Mouse (Mus musculus) thymus, postnatal 10 days (tissue): ENCODE data around the gene Pigx.
A peak's percentile ranks its signal among the peaks of the same experiment; 100 is the strongest.
"Not testable (repeated sequence)": the region's sequence is repeated elsewhere in the genome, so short reads cannot be mapped to it uniquely, and the experiment has no call there.

ENCODE experiments used
- DNase-seq, 2 experiments: peaks; one replicate each; pipeline ENCODE4 v3.0.0; 2021; ENCODE audit warnings: low spot score in 2 of 2

Gene Pigx

DNA sequence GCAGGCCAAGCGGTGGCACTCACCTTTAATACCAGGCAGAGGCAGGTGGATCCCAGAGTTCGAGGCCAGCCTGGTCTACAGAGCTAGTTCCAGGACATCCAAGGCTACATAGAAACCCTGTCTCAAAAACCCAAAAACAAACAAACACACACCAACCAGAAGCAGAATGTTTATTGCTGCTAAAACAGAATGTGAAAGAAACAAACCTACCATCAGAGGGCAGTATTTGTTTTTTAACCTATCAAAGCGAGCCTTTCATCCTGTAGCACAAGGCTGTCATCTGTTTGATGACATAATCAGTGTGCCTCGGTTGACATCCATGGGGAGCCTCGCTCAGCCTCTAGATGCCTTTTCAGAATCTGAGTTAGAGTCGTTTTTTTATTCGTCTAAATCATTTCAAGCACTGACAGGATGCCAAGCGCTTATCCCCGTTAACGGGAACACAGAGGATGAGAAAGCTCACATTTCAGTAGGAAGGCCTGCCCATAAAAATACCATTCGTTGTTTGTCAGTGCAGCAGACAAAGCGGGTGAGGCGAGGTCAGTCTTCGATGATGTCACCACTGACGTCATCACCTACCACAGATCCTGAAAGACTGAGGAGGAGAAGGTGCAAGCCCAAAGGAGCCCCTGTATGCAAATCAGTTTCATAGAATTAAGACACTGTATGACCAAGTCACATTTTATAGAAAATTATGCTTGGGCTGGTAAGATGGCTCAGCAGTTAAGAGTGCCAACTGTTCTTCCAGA is 11.6 kb upstream of the Pigx start:
- peak in 1 of 2 experiments; percentile 42 for DNase-seq

DNA sequence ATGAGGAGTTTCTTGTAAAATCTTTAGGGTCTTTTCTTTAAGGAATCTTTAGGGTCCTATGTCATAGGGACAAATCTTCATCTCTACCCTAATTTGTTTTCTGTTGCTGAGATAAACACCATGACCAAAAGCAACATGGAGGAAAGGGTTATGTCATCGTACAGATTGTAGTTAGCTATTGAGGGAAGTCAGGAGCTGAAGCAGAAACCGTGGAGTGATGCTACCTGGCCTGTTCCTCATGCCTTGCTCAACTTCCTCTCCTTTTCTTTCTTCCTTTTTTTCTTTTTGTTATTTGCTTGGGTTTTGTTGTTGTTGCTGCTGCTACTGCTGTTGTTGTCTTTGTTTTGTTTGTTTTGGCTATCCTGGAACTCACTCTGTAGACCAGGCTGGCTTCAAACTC is 9.0 kb upstream of the Pigx start:
- DNase-seq, result no peak

DNA sequence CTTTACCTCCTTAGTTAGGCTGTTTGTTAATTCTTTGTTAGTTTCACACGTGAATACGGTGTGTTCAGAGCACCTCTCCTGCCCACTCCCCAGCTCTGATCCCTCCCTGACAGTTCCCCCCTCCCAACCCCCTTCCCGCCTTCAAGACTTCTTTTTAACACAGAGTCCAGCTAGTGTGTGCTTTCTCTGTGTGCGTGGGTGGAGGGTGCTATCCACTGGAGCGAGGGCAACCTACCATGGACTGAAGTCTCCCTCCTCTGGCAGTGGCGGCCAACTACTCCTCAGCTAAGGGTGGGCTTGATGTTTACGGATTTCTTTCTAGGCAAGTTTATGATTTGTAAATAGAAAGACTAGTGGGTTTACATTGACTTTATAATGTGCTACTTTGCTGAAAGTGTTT is 8.6 kb upstream of the Pigx start:
- DNase-seq, result peak; percentile 63 to 71

DNA sequence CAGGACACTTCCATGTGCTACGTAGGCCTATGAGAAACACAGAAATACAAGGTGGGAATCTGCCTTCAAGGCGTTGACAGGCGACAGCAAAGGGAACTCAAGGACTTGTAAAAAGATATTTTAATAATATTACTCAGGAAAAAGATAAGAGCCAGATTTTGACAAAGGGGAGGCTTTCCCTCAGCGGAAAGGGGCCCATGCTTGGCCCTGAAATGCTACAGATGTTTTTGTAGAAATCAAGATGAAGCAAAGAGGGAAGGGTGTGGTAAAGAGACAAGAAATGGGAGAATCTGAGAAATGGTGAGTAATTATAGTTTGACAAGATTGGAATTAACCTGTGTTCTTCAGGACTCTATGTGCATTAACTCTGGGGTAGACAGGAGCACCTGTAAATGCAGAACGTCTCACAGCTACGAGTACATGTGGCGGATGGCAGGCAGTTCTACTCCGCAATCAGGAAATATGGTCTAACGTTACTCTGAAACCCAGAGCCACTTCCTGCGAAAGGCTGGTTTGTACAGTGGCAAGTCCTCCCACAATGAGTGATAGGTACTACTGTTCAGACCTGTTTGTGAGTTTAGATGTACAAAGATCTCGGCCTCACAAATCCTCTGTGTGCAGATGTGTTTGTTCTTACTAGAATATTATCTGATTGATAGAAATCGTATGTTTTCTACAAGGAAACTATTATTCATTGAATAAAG is 8.0 kb upstream of the Pigx start:
- peak; percentile 67 to 69 for DNase-seq

DNA sequence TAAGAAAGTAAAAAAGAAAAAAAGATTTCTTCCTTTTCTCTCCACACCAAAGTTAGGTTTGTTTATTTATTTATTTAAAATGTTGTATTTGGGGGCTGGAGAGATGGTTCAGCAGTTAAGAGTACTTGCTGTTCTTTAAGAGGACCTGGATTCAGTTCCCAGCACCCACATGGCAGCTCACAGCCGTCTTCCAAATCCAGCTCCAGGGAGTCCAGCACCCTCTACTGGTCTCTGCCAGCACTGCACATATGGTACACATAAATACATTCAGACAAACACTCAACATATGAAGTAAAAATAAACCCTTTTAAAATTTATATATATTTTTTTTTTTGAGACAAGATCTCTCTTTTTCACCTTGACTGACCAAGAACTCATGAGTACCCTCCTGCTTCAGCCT is 6.2 kb upstream of the Pigx start:
- no peak for DNase-seq

DNA sequence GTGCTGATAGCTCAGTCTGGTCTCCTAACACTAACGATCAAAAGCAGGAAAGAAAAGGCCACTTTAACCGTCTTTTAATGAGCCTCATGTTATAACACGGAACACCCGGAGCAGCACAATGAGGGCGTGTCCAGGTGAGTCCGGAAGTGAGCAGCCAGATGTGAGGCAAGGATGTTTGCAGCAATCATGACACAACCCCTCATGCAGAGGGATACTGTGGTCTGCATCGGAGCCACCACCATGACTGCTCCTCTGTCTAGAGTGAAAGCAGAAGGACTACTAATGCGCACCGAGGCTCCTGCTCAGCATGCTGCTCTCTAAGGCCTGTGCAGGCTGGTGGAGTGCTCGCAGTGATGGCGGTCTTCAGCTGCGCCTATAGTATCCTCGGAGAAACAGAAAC is 2.8 kb upstream of the Pigx start:
- DNase-seq, result no peak

DNA sequence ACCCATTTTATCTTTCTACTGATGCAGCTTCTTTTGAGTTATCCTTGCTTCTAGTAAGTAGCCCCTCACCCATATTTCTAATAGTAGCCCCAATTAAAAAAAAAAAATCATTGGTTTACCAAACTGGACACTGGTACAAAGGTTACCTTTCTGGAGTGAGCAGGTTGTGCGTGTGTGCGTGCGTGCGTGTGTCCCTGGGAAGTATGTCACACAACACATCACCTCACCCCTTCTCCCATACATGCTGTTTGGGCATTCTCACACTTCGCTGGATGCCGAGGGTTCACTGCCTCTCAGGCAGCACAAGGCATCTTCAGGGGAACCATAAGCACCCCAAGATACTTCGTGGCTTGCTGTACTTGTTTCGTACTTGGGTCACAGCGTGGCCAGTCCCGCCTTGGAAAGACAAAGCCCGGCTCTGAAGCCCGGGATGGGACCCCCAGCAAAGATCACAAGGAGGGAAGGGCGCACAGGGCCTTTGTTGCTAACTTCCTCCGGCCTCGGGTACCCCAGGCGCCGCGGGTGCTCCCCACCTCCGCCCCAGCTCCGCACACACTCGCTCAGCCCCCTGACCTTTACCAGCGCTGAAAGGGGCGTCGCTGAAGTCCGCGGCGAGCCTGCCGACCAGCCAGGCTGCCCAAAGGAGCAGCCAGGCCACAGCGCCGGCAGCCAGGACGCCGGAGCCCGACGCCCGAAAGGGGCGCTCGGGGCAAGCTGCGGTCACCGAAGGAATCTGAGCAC is 473 bp downstream of the Pigx start:
- DNase-seq, result peak; percentile 43 to 48

DNA sequence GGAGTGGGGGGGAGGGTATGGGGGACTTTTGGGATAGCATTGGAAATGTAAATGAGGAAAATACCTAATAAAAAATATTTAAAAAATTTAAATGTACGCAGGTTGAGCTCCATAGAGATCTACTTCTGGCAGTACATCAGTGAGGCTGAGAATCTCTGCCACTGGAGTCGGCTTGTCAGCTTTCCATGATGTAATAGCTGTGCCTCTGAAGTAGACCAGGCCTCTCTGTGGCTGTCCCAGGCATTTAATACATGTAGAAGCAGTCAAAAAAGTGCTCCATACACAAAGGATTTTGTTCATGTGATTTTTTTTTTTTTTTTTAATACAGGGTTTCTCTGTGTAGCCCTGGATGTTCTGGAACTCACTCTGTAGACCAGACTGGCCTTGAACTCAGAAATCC is 1.8 kb downstream of the Pigx start:
- not testable (repeated sequence) for DNase-seq

DNA sequence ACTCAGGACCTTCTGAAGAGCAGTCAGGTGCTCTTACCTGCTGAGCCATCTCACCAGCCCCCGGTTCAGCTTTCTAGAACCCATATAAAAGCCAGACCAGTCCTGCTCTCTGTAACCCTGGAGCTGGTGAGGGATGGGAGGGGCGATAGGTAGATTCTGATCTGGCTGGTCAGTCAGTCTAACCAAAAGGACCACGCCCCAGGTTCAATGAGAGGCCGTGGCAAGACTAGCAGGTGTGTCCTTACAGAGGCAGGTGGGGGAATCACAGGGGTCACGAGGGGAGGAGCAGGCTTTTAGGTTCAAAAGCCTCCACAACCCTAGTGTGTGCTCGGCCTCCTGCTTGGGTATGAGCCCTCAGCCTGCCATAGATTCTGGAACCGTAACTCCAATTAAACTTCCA is 8.1 kb downstream of the Pigx start:
- no peak for DNase-seq

DNA sequence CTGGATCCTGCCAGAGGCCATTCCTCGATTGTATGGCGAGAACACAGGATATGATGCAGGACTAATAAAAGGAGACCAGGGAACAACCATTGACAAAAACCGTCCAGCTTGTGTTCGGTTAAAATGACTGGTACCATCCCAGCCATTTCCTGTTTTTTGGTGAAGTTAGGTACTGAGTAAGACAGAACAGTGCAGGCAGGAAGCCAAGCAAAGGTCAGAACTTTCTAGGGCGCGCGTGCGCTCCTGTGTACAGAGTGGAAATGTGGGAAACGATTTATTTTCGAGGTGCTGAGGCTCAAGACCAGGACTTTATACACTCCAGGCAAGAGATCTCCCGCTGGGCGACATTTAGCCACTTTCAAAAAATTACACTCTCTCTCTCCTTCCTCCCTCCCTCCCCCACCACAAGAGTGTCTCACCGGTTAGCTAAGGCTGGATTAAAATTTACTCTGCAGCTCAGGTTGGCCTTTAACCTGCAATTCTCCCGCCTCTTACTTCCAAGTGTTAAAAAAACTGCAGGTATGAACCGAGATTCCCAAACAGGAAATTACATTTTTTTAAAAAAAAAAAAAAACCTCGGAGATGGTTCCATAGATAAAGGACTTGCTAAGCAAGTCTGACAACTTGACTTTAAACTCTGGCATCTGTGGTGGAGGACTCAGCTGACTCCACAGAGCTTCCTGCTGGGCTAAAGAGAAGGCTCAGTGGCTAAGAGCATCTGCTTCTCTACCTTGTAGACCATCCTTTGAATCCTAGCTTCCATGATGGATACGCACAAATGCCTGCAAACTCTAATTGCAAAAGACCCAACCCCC is 11.7 kb downstream of the Pigx start:
- peak; percentile 28 to 39 for DNase-seq

DNA sequence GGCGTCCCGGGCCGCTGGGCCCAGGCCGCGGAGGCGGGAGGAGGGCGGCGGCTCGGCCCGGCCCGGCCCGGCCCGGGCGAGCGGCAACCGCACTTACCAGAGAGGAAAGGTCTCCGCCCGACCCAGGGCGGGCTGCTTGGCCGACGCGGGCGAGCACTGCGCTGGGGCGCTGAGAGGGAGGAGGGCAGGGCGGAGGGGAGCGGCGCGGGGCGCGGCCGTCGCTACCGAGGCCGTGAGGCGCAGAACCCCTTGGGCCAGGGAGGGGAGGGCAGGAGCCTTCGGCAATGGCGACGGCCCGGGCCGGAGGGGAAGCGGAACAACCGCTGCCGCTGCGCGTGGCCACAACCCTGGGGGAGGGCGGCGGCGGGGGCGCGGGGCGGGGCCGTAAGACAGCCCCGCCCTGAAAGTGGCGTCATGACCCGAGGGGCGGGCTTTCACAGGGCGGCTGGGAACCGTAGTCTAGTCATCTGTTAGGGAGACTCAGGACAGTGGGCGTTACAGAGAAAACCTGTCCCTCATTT is 20.5 kb downstream of the Pigx start, which contains the start of gene Pak2:
Pak2 (minus strand) TSS at position 352 of the 521 bp plus-strand sequence.
- DNase-seq, result peak; percentile 74 to 83

DNA sequence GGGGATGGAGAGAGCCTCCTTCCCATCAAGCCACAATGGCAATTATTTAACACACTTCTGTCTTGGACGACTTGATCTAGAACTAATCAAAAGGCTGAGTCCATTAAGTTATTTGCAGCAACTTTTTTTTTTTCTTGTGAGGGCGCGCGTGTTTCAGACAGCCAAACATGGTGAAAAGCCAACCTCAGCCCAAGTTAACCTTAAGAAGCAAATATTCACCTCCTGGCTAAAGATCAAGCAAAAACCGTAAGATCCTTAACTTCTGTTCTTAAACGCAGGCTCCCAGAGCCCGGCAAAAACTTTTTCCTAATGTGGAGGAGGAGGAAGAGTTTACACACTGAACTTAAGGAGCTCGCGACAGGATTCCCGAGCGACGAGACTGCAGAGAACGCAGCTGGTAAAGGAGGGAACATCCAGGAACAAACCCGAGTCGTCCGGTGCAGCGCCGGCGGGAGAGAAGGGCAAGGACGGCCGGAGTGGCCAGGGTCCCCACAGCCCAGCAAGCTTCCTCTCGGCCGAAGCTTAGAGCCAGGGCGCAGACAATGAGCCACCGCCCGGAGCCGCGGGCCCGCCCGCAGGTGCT is 21.0 kb downstream of the Pigx start:
- DNase-seq, result peak in 1 of 2 experiments; percentile 23

DNA sequence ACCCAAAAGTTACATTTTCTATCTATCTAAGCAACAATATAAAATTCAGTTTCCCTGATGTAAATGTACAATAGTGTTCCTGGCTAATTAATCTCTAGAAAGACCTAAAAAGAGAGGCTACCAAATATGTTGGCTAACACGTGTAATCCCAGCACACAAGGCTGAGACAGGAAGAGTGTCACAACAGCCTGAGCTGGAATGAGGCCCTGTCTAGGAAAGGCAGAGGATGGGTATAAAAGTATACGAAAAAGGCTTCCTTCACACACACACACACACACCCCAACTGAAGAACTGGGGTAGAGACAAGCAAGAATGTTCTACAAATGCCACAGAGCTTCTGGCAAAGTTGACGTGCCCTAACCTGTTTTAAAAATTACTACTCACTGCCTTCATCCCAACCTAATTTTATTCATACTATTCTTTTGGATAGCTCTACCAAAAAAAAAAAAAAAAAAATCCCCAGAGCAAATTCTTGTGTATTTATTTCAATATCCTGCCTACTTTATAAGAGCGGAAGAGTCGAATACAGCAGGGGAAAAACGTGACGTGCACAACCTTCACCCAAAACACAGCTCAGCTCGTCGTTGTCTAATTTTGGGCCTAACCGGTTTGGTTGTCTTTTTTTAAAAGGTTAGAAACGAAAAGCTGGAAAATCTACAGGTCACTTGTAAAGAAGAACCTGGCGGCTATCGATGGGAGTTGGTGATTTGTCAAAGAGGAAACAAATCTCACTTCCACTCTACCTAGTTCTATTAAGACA is 21.7 kb downstream of the Pigx start:
- no peak for DNase-seq

DNA sequence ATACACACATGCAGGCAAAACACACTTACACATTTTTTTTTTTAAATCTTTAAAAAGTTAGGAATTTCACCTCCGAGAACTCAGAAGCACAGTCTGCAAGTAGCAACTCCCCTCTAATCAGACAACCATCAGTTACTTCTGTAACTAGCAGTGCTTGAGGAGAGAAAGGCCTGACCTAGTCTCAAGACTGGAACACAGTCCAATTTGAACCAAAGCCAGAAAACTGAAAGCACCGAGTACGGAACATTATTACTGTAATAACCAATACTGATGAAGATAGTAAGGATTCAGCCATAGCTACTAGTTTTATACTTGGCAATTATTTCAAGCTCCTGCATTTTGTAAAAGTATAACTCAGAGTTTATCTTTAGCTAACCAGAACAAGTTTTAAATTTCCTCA is 23.1 kb downstream of the Pigx start:
- no peak for DNase-seq

DNA sequence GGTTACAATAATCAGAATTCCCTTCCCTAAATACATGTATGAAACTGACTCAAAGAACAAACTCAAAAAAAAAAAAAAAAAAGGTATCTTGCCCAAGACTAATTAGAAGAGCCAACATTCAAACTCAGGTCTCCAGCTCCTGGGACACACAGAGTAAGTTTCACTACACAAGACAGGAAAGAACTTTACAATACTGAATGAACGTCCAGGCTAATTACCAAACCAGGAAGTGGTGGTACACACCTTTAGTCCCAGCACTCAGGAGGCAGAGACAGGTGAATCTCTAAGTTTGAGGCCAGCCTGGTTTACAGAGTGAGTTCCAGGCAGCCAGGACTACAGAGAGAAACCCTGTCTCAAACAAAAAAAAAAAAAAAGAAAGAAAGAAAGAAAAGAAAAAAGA is 23.8 kb downstream of the Pigx start:
- DNase-seq, result no peak

DNA sequence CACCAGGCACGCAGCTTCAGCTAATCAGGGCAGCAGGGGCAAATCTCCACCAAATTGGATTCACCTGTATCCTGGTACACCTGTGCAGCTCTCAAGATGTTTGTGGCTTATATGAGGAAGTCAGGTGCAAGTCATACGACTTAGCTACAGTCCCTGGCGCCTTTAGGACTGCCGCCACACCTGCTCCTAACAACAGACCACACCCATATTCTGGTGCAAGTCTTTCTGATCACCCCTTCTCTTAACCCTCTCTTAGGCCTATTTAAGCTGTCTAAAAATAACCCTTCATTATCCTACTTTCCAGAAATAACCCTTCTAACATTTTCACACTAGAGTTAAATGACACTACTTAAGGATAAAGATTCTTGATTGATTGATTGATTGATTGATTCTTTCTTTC is 29.5 kb downstream of the Pigx start:
- DNase-seq, result not testable (repeated sequence)

DNA sequence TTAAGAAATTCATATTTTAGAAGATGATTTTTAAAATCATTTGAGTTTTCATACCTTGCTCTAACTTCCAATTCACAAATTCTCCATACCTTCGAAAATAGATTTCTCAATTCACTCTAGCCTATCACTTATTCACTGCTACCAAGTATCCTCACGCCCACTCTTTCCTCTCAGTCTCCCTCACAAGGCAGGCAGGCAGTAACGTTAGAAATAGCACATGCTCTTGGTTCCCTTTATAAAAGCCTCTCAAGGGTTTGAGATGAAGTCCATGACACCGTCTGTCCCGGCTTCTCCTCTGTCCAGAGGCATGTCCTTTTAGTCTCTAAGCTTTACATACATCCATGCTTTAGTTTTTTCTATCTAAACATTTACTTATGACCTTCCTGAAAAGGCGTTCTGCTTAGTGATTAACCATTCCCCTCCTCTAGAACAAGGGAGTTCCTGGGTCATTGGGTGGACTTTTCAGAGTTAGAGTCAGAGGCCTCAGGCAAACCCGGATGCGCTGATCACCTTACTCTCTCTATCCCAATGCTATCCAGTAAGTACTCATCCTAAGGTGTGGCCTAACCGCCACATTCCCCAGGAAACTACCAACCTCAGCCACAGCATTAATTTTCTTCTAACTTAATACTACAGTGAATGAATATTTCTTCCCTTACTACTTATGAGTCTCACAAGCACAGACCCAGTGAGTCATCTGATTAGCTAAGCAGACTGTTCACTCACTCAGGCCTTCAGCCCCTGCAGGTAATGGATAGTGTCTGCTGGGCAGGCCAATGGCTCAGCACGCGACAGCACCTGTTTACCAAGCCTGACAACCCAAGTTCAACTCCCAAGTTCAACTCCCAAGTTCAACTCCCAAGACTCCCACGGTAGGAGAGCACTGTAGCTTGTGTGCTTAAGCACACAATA is 30.9 kb downstream of the Pigx start:
- no peak for DNase-seq

DNA sequence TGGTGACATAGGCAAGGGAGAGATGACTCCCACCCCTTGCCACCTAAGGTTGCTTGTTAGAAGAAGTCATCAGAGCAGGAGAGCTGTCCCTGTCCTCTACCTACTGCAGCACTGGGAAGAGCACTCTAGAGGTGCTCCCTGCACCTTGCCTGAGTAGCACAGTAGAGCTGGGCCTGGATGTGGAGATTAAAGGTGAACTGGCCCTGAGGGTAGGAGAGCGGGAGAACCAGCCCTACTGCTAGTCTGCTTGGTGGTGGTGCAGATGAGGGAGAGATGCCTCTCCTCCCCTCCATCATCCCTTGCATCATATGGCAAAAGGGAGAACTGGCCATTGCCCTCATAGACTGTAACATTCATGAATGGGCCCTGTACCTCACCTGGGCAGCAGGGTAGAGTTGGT is 32.6 kb downstream of the Pigx start:
- DNase-seq, result no peak

DNA sequence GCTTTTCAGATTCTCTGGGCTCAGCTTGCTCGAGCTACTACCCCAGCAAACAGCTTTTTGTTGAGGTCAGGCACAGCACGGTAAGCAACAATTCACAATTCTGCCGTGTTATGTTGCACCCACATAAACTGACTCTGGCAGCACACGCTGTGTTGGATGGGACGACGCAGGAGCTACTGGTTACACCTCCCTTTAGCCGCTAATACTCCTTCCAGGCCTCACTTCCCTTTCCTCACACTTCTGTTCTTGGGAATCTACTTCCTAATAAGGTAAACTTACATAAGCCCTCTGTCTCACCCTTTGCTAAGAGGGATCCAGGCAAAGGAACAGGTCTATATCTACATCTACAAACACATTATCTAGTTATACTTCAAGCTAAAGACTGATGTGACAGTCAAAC is 35.6 kb downstream of the Pigx start:
- no peak for DNase-seq
